Mouse (Mus musculus) limb, embryonic 11.5 days (tissue): ENCODE measurements around the gene Slamf1. TPM values are rescaled to one million over a fixed set of nuclear protein-coding genes. Genes with fewer than 3 reads are reported as not detected.
"Not testable (repeated sequence)": the region's sequence is repeated elsewhere in the genome, so short reads cannot be mapped to it uniquely, and the experiment has no call there.

ENCODE experiments used
- ATAC-seq: fragments of 200-750 bp; cut with Nextera tagmentation; 2 replicates; pipeline ENCODE4 v1.8.0; 2017; ENCODE audit warnings: low read depth; ENCODE audit not compliant: insufficient number of reproducible peaks, low FRiP score, low TSS enrichment
- DNase-seq: peaks from one replicate; pipeline ENCODE4 v3.0.0-alpha.2; 2015; ENCODE audit warnings: low spot score
- H3K27ac ChIP-seq: fragments of 300-500 bp; sonication (generic); replicated peaks from 2 replicates; pipeline ENCODE4 v1.5.1; 2014; ENCODE audit warnings: low read depth, mild to moderate bottlenecking, low read length
- H3K27me3 ChIP-seq: fragments of 300-500 bp; sonication (generic); 2 replicates; pipeline ENCODE4 v1.6.1; 2014; ENCODE audit warnings: mild to moderate bottlenecking, low read length, mixed read lengths; ENCODE audit not compliant: control insufficient read depth, insufficient read depth
- H3K36me3 ChIP-seq: fragments of 300-500 bp; sonication (generic); 2 replicates; pipeline ENCODE4 v1.6.1; 2014; ENCODE audit warnings: mild to moderate bottlenecking, low read length, moderate library complexity, mixed read lengths; ENCODE audit not compliant: control insufficient read depth, insufficient read depth
- H3K4me1 ChIP-seq: fragments of 300-500 bp; sonication (generic); 2 replicates; pipeline ENCODE4 v1.6.1; 2014; ENCODE audit warnings: low read length, mixed read lengths; ENCODE audit not compliant: control insufficient read depth, insufficient read depth
- H3K4me2 ChIP-seq: fragments of 300-500 bp; sonication (generic); 2 replicates; pipeline ENCODE4 v1.6.1; 2014; ENCODE audit warnings: low read depth, mild to moderate bottlenecking, moderate library complexity; ENCODE audit not compliant: severe bottlenecking
- H3K4me3 ChIP-seq: fragments of 300-500 bp; sonication (generic); 2 replicates; pipeline ENCODE4 v1.5.1; 2014; ENCODE audit warnings: low read depth, low read length
- H3K9ac ChIP-seq: fragments of 300-500 bp; sonication (generic); 2 replicates; pipeline ENCODE4 v1.6.1; 2014; ENCODE audit warnings: mild to moderate bottlenecking, low read length
- H3K9me3 ChIP-seq: fragments of 300-500 bp; sonication (generic); 2 replicates; pipeline ENCODE4 v1.6.1; 2016; ENCODE audit warnings: low read length; ENCODE audit not compliant: control insufficient read depth
- WGBS: fragments of 180-500 bp; shearing (Covaris S2); extraction: QIAGEN DNeasy Blood & Tissue Kit; methylation state at CpG from one replicate; pipeline ENCODE4 v1.1.7; 2014; 5-methylcytosine and 5-hydroxymethylcytosine counted together
- polyA plus RNA-seq: library from polyadenylated mRNA; unstranded; fragments of >200 nt; fragmentation: Nextera tagmentation; extraction: Ambion mirVana; gene quantifications from 2 replicates; pipeline ENCODE4 v1.2.1, GENCODE M21; 2014

Gene Slamf1
- polyA plus RNA-seq, 1 experiment from 2014 or later: 0.51 TPM

DNA sequence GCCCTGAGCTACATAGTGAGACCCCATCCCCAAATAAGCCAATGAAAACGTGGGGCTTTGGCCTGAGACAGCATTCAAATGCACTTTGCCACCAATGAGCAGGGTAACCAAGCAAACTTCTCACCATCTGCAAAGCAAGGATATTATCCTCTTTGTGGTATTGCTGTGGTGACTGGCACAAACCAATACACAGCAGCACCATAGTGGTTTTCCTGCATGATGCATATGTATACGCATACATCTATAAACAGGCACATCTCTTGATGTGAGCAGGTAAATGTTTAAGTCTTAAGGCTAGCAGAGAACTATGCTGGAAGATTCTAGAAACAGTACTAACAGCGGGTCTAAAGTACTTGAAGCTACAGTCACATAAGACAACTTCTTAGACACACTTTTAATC lies 22.5 kb downstream of the Slamf1 start:
- Histone ChIP-seq H3K27ac (no peak overlapping the region), H3K4me3 (no peak overlapping the region), H3K4me1 (no peaks in the 10 kb centered on the region), H3K9ac (no peak overlapping the region), H3K36me3 (no peaks in the 10 kb centered on the region), H3K4me2 (no peak overlapping the region), H3K27me3 (no peaks in the 10 kb centered on the region), H3K9me3 (no peaks in the 10 kb centered on the region)
- no peak for ATAC-seq
- 85% methylated on average over 3 of the region's 3 CpGs for WGBS
- no peak for DNase-seq

DNA sequence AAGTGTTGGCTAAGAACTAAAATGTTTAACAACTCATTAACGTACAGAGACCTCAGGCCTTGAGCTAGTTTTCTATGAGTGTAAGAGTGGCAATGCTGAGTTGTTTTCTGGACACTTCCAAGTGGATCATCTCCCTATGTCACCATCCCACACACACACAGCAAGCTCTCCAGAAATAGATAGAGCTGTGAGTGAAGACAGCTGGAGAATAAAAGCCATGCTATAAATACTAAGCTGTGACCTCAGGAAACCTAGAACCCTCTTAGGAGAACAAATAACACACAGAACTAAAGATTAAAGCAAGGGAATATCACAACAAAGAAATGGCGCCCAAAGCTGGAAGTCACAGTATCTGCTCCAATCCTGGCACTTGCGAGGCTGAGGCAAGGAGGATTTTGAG lies 24.6 kb downstream of the Slamf1 start:
- 91% methylated on average over 3 of the region's 3 CpGs for WGBS
- Histone ChIP-seq H3K9ac (no peak overlapping the region), H3K9me3 (no peaks in the 10 kb centered on the region), H3K27me3 (no peaks in the 10 kb centered on the region), H3K4me1 (no peaks in the 10 kb centered on the region), H3K27ac (no peak overlapping the region), H3K4me2 (no peak overlapping the region), H3K4me3 (no peak overlapping the region), H3K36me3 (no peaks in the 10 kb centered on the region)
- no peak for DNase-seq
- ATAC-seq: no peak

DNA sequence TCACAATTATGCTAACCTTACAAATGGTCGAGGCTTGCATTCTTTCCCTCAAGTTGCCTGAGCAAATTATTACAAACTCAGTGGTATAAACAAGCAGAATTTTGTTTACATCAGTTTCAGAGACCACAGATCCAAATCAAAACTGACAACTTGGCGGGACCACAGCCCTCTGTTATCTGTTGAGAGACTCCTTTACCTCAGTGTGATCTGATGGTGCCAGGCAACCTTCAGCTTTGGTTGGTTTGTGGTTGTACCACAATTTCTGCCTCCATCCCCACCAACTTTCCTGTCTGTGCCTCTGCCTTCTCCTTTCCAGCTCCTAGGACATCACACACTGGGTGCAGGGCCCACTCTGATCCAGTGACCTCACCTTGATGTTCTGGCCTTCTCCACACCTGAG lies 29.3 kb downstream of the Slamf1 start:
- H3K4me1 ChIP-seq: no peaks in the 10 kb centered on the region
- 68% methylated on average over 2 of the region's 2 CpGs for WGBS
- H3K4me2 ChIP-seq: no peak overlapping the region
- no peak overlapping the region for H3K4me3 ChIP-seq
- no peak overlapping the region for H3K27ac ChIP-seq
- DNase-seq (no peak), ATAC-seq (no peak; the same call in 1 of the 2 replicates)
- H3K27me3 ChIP-seq: no peaks in the 10 kb centered on the region
- H3K9ac ChIP-seq: no peak overlapping the region
- H3K9me3 ChIP-seq: no peaks in the 10 kb centered on the region
- H3K36me3 ChIP-seq: no peaks in the 10 kb centered on the region

DNA sequence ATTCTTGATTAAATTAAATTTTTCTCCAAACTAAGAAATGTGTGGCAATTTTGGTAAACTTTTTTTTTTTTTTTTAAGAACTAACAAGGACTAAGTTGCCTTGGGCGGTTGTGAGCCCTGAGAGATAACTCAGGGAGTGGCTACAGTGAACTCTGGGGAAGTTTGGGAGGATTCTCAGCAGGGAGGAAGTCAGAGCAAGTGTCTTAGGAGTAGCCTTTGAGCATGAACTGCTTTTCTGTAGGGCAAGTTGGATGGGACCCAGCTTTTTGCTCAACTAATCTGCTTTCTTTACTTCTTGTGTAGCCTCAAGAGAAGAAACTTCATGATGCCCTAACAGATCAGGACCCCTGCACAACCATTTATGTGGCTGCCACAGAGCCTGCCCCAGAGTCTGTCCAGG lies 30.9 kb downstream of the Slamf1 start:
- DNase-seq: no peak
- Histone ChIP-seq H3K9ac (no peak overlapping the region), H3K4me2 (no peak overlapping the region), H3K36me3 (no peaks in the 10 kb centered on the region), H3K9me3 (no peaks in the 10 kb centered on the region), H3K27me3 (no peaks in the 10 kb centered on the region), H3K4me3 (no peak overlapping the region), H3K27ac (no peak overlapping the region), H3K4me1 (no peaks in the 10 kb centered on the region)
- WGBS: 65% methylated on average over 1 of the region's 1 CpGs
- ATAC-seq: no peak

DNA sequence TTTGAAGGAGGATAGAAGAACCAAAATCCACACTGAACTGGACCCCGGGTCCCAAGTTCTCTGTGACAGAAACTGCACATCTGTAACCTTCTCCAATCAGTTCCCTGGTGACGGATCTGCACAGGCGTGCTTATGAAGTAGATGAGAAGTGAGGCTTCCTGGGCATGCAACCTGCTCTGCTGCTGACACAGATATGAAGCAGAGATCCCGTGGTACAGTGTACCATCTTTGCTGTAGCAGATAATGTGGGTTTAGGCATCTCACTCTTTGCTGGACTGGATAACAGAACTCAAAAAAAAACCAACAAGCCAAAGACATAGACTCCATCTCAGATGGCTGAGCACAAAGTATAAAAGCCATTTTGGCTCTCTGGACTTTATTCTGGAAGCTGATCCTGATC lies 32.7 kb downstream of the Slamf1 start:
- H3K27me3 ChIP-seq: no peaks in the 10 kb centered on the region
- no peak overlapping the region for H3K9ac ChIP-seq
- H3K4me1 ChIP-seq: no peaks in the 10 kb centered on the region
- WGBS: 87% methylated on average over 4 of the region's 4 CpGs
- ATAC-seq (no peak), DNase-seq (no peak)
- no peaks in the 10 kb centered on the region for H3K36me3 ChIP-seq
- no peak overlapping the region for H3K4me2 ChIP-seq
- no peak overlapping the region for H3K4me3 ChIP-seq
- no peaks in the 10 kb centered on the region for H3K9me3 ChIP-seq
- no peak overlapping the region for H3K27ac ChIP-seq

DNA sequence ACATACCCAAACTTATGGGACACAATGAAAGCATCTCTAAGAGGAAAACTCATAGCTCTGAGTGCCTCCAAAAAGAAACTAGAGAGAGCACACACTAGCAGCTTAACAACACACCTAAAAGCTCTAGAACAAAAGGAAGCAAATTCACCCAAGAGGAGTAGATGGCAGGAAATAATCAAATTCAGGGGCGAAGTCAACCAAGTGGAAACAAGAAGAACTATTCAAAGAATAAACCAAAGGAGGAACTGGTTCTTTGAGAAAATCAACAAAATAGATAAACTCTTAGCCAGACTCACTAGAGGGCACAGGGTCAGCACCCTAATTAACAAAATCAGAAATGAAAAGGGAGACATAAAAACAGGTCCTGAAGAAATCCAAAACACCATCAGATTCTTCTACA lies 44.1 kb downstream of the Slamf1 start:
- H3K9me3 ChIP-seq, DNase-seq, H3K27me3 ChIP-seq, H3K4me2 ChIP-seq, H3K27ac ChIP-seq, H3K36me3 ChIP-seq, ATAC-seq, H3K4me3 ChIP-seq, H3K4me1 ChIP-seq, H3K9ac ChIP-seq: not testable (repeated sequence)
- WGBS: 89% methylated on average over 1 of the region's 1 CpGs

DNA sequence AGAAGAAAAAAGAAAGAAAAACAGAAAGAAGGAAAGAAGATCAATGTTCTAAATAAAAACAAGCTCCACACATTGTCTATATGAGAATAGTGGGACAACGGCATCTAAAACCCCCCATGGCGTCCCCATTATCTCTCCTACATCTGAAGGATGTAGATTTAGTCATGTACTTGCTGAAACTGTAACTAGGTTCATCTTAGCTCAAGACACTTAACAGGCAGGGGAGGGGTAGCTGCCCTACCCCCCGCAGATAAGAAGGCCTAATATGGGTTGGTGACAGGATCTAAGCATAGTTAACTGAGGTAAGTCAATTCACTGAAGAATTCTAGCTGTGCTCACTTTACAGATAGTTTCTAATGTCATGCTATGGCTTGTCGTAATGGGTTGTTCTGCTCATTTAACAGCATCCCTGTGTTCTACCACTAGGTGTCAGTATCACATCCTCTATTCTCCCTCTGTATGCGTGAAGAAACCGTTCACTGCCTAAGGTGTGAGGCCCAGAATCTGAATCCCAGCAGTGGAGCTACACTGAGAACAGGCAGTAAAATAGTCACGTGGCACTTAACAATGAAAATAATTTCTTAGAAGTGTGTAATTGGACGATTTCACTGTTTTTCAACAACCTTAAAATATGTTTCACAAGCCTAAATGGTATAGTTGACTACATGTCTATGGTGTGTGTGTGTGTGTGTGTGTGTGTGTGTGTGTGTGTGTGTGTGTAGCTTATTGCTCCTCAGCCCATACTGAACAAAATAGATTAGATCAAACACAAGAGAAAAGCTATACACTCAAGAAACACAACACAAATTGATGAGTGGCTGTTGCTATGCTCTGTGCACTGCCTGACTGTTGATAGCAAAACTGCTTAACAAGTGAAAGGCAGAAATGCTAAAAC lies 48.9 kb downstream of the Slamf1 start:
- H3K4me3 ChIP-seq: no peak overlapping the region
- H3K4me1 ChIP-seq: no peaks in the 10 kb centered on the region
- H3K36me3 ChIP-seq: no peaks in the 10 kb centered on the region
- no peaks in the 10 kb centered on the region for H3K9me3 ChIP-seq
- WGBS: 18% methylated on average over 8 of the region's 8 CpGs
- peak; percentile 86 for ATAC-seq
- H3K4me2 ChIP-seq: no peak overlapping the region
- peak; percentile 37 for DNase-seq
- H3K27ac ChIP-seq: no peak overlapping the region
- H3K27me3 ChIP-seq: no peaks in the 10 kb centered on the region
- no peak overlapping the region for H3K9ac ChIP-seq

DNA sequence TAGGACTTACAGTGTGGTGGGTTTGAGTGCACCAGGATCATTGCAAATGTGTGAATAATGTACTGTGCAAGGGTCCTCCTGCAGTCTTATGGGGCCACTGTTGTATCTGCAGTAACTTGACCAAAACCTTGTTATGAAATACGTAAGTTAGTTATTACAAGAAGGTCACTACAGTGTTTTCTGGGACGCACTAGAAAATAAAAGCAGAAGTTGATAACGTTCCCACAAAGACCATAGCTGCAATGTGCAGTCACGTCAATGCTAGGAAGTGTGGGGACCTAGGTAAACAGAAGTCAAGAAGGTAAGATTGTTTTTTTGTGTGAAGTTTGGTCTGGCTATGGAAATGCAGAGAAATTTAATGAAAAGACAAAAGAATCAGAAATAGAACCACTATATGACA lies 50.1 kb downstream of the Slamf1 start:
- no peaks in the 10 kb centered on the region for H3K4me1 ChIP-seq
- ATAC-seq (no peak), DNase-seq (peak; percentile 7)
- no peak overlapping the region for H3K9ac ChIP-seq
- H3K36me3 ChIP-seq: no peaks in the 10 kb centered on the region
- no peaks in the 10 kb centered on the region for H3K27me3 ChIP-seq
- H3K4me3 ChIP-seq: no peak overlapping the region
- H3K27ac ChIP-seq: no peak overlapping the region
- no peak overlapping the region for H3K4me2 ChIP-seq
- H3K9me3 ChIP-seq: no peaks in the 10 kb centered on the region
- 82% methylated on average over 4 of the region's 4 CpGs for WGBS

DNA sequence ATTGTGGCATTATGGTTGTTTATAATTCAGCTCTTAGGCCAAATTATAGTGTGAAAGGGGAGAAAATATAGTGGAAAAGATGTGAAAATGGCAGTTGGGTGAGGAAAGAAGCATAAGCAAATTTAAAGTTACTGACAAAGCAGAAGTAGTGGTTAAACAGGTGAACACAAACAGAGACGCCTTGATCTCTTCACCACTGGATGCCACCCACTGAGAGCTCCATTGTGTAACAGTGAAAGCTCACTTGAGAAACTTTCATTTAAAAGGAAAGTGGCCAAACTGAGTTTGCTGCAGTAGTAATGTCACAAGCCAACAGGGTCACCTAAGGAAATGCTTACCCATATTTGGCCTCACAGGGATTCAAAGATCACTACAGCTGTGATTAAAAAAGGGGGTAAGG lies 54.4 kb downstream of the Slamf1 start:
- DNase-seq (no peak), ATAC-seq (no peak)
- WGBS: 63% methylated on average over 1 of the region's 1 CpGs
- Histone ChIP-seq H3K36me3 (no peaks in the 10 kb centered on the region), H3K9me3 (no peaks in the 10 kb centered on the region), H3K4me3 (no peak overlapping the region), H3K4me2 (no peak overlapping the region), H3K4me1 (no peaks in the 10 kb centered on the region), H3K27me3 (no peaks in the 10 kb centered on the region), H3K27ac (no peak overlapping the region), H3K9ac (no peak overlapping the region)
